Mouse (Mus musculus): ENCODE measurements around the gene Adamts14.

Adamts14 gene

GRCm38 (mm10) chr10:61273081-61273843, at the start of gene Adamts14:
Gene Adamts14 (minus strand): TSS chr10:61273438.
- peak; percentile 42 for DNase-seq (ENCODE audit: low spot score)

GRCm38 (mm10) chr10:61318527-61318926, 45.3 kb upstream of the Adamts14 start:
- DNase-seq (ENCODE audit: low spot score) = no peak

GRCm38 (mm10) chr10:61315324-61315880, 42.2 kb upstream of the Adamts14 start:
- no peak for DNase-seq (ENCODE audit: low spot score)

GRCm38 (mm10) chr10:61313750-61314149, 40.5 kb upstream of the Adamts14 start:
- DNase-seq (ENCODE audit: low spot score) = peak; percentile 46

GRCm38 (mm10) chr10:61312754-61313153, 39.5 kb upstream of the Adamts14 start:
- DNase-seq (ENCODE audit: low spot score) = peak; percentile 69

DNA sequence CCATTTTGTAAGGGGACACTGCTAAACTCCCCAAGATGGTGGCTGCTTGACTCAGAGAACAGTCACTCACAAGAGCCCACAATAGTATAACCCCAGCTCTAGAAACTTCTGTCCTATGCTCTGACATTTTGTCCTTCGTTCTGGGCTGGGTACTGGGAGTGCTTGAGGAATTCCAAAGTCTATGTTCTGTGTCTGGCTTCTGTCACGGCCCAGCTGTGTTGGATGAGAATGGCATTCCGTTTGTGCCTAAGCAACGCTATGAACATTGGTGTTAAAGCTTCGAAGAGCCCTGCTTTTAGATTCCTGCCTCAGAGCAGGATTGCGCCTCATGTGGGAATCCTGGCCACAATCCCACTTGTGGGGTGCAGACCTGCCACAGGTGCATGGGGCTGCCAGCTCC, 38.9 kb upstream of the Adamts14 start:
- no peak for DNase-seq (ENCODE audit: low spot score)

- no peak for DNase-seq (ENCODE audit: low spot score)
Observed at GRCm38 (mm10) chr10:61308706-61309320, 35.6 kb upstream of the Adamts14 start.

DNA sequence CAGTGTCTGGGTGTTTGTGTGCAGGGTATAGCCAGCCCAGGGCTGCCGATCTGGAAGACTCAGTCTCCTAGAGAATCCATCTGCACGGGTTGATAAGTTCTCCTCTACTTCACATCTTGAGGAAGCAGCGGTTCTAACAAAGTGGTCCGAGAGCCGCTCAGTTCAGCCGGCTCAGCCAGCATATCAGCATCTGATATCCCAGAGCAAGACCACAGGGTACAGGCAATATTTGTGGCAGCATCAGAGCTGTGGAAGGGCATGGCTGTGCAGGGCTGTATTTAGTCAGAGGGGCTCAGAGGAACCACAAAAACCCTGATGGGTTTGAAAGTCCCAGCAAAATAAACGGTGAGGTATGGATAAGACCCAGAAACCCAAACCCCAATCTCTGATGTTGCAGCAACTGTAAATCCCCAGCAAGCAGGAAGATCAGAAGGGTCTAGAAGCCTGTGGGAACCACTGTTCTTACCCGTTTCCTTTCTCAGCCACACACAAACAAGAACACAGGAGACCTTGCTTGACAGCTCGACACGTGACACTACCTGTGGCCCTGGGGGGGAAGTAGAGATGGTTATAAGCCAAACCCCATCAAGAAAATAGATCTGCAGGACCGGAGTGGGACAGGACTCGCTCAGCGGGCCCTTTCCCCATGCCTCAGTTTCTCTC, 32.8 kb upstream of the Adamts14 start:
- DNase-seq (ENCODE audit: low spot score) = no peak

DNA sequence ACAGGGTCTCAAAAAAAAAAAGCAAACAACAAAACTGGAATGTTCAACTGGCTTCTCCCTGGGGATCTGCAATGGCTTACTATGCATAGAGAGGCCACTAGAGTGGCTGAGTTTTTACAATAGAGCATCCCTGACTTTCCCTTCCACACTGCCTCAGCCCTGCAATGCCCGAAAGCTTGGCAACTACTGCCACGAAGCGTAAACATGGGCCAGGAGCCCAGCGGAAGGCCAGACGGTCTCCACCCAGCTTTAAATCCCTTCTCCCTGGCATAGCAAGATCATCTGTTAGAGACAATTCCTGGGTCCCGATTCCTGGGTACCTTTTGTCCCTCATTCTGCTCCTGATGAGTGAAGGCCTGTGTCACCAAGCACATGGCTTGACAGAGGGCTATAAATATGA, 30.8 kb upstream of the Adamts14 start:
- no peak for DNase-seq (ENCODE audit: low spot score)

DNA sequence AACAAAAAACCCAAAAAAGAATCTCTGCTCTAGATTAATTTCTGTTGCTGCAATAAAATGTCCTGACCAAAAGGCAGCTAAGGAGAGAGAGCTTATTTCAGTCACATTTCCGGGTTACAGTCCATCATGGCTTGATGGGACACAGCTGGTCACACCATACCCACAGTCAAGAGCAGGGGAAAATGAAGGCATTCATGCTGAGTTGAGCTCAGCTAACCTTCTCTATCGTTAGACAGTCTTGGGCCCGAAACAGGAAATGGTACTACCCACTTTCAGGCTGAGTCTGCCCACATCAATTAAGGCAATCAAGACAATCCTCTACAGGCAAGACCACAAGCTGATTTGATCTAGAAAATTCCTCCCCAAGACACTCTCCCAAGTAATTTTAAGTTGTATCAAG, 27.8 kb upstream of the Adamts14 start:
- DNase-seq (ENCODE audit: low spot score) = no peak

- no peak for DNase-seq (ENCODE audit: low spot score)
Observed at GRCm38 (mm10) chr10:61297477-61297876, 24.2 kb upstream of the Adamts14 start, which contains the start of gene Prf1. Gene Prf1 (plus strand): TSS chr10:61297833.

DNA sequence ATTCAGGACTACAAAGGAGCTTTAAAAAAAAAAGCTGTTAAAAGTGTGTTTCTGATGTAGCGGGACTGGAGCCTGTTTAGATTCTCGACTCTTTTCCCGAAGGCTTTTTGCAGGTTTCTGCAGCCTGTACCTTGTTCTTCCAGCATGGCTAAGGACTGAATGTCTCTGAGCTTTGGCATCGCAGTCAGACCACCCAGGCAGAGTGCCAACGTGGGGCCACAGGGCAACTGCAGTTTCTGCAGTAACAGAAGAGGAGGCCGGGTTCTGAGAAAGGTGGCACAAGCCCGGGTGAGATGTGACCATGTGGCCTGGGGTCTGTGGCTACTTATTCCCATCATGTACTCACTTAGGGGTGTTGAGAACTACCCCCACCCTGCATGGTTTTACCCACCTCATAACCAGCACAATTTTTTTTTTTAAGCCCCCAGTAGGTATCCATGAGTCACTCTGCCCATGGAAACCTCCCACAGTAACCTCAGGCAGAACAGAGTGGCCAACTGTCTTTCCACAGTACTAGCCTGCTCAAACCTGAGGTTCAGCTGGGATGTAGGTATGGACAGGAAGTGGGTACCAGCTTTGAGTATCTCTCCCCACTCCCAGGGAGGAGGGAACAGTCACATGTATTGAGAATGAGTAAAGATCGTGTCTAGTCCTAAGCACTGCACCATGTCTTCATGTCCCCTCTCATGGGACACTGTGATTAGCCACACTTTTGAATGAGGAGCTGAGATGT, 23.6 kb upstream of the Adamts14 start:
- no peak for DNase-seq (ENCODE audit: low spot score)

DNA sequence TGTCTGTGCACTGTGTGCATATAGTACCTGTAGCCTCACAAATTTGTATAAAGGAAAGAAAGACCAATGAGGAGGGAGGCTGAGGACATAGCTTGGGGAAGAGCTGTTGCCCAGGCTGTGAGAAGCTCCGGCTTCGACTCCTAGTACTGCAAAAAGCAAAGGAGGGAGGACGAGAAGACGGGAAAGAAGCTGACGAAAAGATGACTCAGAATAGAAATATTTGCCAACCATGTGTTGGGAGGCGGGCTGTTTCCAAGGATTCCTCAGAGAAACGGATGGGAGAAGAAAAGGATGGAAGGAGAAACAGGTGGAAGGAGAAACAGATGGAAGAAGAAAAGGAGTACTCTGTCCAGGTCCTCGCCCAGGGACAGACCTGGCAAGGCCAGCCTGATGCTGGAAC, 21.0 kb upstream of the Adamts14 start:
- DNase-seq (ENCODE audit: low spot score) = no peak

- no peak for DNase-seq (ENCODE audit: low spot score)
Observed at GRCm38 (mm10) chr10:61290479-61290878, 17.2 kb upstream of the Adamts14 start.

DNA sequence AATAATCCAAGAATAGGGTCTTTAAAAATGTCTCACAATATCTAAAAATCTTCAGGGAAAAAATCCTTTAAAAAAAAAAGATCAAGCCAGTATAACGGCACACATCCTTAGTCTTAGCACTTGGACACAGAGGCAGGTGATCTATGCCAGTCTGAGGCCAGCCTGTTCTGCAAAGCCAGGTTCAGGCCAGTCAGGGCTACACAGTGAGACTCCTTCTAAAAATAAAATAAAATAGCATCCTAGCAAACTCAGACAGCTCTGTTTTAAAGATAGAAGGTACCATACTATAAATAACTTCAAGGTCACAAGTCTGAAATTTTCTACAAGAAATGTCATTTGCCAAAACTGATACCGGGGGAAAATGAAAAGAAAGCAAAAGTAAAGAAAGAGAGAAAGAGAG, 16.8 kb upstream of the Adamts14 start:
- DNase-seq (ENCODE audit: low spot score) = no peak

DNA sequence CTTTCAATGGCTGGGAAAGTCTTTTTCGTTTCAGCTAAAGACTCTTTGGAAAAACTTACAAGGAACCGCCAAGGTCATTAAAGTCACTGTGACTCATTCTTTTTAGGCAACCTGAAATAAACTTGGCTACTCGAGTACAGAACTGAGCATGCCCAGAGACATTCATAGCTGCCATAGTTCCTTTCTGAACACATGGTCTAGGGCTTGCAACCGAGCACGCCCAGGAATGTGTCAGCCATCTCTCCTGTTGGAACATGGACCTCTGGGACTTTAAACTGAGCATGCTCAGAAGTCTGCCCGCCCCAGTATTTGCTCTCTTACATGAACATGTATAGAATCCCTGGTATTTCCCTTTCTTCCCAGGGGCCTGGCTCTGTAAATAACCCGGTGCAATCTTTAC, 13.0 kb upstream of the Adamts14 start:
- peak; percentile 37 for DNase-seq (ENCODE audit: low spot score)

DNA sequence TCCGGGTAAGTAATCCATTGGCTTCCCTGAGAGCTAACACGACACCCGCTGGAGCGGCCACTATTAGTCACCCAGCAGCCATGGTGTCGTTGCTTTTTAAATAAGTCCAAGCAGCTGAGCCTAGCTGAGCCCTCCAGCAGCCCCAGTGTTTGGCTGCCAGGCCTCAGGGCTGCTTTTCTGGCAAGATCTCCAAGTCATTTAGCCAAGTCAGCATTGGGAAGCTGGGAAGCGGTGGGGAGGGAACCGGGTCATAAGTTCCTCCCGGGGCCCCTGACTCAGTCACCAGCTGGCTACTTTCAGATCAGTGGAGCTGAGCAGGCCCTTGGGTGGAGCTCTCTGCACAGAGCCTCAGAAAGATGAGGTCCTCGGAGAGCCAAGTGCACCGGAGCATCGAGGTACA, 12.0 kb upstream of the Adamts14 start:
- DNase-seq (ENCODE audit: low spot score) = no peak

- DNase-seq (ENCODE audit: low spot score) = no peak
Observed at GRCm38 (mm10) chr10:61284309-61284708, 11.1 kb upstream of the Adamts14 start.

DNA sequence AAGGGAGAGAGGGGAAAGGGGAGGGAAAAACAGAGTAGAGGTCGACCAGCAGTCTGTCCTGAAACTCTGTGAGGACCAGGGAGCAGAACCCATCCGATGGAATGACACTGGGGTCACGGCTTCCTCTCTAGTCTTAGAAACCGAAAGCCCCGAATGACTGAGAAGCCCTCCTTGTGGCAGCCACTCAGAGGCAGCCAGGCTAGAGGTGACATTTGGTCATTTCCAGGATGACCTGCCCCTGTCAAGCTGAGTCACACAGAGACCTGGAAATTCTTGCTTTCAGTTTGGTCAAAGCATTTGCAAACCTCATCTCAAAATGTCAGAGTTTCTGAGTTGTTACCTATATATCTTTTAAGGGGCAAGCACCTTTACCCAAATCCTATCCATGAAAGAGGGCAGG, 7.9 kb upstream of the Adamts14 start:
- no peak for DNase-seq (ENCODE audit: low spot score)

DNA sequence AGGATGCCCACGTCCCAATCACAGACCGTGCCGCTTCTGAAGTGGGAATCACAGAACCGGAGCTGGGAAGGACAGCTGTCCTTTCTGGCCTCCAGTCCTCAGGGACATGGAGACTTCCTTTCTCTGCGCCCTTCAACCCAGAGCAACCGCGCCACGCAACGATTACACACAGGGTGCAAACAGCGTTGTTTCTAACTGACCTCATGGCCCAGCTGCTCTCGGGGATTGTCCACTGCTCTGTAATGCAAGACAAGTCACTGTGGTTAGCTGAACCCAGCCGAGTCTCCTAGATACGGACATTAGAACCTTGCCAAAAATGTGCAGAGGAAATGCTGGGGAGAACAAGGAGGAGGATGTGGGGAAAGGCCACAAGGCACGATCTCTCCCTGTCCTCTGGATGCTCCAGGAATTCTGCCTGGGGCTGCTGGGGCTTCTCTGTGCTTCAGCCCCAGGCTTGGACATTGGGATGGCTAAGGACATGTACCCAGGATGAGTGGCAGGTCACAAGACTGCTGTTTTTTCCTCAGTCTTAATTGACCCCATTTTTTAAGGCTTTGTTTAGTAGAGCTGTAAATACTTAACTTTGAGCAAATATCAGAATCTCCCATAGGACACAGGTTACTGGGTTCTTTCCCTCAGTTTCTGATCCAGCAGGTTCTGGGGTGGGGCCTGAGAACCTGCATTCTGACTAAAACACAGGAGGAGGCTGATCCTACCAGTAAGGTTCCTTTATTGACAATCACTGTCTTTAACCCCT, 4.9 kb upstream of the Adamts14 start:
- DNase-seq (ENCODE audit: low spot score) = peak; percentile 7

DNA sequence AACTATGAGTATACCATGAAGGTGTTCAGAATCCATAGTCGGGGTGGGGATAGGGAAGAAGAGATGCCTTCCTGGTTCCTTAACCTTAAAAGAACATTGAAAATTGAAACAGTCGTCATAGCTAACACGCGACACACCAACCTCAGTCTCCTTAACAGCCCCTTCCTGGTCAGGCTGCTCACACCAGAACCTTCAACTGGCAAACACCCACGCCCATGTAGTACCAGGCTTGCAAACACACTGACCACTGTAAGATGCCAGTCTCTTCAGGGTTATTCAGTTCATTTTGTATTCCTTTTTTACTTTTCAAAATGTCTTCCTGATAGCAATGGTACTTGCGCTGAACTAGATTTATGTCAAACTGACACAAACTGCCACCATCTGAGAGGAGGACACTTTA, 3.8 kb upstream of the Adamts14 start:
- no peak for DNase-seq (ENCODE audit: low spot score)
